Mouse (Mus musculus) skeletal muscle tissue, adult 2 months (tissue): ENCODE data around the gene Gria3.

Experiments used
- DNase-seq: peaks from one replicate; pipeline ENCODE4 v3.0.0-alpha.2; 2012; ENCODE audit warnings: low read depth, low spot score

The Gria3 gene

GRCm38 (mm10) chrX:41400058-41400904, at the start of gene Gria3:
TSS of gene Gria3 (plus strand) at chrX:41400854.
- DNase-seq, result no peak

GRCm38 (mm10) chrX:41387086-41387485, 13.6 kb upstream of the Gria3 start:
- DNase-seq, result no peak

DNA sequence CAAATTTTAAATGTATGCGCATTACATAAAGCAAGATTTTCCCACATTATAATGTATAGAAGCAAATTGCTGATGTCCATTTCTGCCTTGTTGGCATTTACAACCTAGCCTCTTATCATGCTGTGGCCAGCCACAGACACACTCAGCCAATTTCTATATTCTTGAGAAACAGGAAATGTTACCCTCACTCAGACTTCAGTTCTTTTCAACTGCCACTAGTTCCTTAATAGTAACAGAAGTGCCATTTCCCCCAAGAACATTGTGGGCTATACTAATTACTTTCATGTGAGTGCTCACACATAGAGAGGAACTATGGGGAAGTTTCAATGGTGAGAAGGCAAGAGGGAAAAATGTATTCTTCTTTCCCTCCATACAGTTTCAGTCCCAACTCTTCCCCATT, 11.6 kb upstream of the Gria3 start:
- no peak for DNase-seq

DNA sequence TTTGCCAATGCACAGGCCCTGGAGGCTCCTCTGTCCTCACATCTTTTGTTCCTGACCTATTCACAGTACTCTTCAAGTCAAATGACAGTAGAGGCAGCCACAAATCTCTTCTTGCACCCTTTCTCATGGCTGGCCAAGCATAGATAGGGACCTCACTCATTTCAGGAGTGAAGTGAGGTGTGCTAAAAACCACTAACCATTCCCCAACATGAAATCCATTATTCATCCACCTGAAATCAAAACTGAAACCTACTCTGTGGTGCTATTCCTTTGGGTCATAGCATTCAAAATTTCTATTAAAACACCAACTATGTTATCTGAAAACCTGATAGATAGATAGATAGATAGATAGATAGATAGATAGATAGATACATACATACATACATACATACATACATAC, 2.2 kb upstream of the Gria3 start:
- DNase-seq, result no peak

DNA sequence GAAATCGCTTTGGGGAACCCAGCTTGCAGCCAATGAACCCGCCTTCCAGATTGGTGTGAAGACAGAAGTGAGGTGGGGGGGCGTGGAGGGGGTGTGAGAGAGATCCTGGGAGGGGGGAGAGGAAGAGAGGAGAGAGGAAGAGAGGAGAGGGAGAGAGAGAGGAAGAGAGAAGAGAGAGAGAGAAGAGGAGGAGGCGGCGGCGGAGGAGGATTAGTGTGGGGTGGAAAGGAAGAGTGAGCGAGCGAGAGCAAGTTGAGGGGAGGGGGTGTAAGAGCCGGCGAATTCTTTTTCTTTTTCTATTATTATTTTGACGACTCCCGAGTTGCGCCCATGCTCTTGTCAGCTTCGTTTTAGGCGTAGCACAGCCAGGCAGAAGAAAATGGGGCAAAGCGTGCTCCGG, 532 bp downstream of the Gria3 start:
- DNase-seq, result no peak

DNA sequence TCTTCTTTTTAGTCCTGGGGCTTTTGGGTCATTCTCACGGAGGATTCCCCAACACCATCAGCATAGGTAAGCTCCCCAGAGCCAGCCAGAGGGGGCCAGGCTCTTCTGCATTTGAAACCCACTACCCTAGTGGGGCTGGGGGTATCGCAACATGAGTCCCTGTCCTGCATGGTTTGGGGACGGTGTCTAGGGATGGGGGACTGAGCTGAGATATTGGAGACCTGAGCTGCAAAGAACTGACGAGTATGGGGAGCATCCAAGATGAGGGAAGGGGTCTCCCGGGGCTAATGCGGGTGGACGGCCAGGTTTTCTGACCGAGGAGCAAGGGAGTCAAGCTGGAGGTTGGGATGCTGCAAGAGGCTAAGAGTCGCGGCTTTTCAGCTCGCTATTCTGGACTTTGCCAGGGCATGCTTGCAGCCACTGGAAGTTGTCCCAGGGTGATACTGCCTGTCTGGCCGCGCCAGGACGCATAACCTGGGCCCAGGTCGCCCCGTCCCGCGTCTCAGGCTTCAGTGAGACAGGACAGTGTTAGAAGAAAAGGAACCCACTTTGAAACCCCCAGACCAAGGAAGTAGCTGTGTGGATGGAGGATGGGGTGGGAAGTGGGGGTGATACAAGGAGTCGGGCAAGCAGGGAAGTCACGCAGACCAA, 1.1 kb downstream of the Gria3 start:
- no peak for DNase-seq

DNA sequence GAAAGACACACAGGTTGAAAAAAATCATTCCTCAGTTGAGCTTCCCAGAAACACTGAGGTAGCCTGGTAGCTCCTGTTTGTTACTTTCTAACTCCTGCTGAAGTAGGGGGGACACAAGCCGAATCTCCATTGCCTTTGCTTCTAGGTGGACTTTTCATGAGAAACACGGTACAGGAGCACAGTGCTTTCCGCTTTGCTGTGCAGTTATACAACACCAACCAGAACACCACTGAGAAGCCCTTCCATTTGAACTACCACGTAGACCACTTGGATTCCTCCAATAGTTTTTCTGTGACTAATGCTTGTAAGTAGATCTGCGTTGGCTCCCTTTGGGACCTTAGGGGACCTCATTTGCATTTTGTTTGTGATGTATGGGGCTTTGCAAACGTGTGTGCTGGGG, 2.0 kb downstream of the Gria3 start:
- DNase-seq, result no peak

- DNase-seq, result no peak
Observed at GRCm38 (mm10) chrX:41406288-41406687, 5.6 kb downstream of the Gria3 start.

DNA sequence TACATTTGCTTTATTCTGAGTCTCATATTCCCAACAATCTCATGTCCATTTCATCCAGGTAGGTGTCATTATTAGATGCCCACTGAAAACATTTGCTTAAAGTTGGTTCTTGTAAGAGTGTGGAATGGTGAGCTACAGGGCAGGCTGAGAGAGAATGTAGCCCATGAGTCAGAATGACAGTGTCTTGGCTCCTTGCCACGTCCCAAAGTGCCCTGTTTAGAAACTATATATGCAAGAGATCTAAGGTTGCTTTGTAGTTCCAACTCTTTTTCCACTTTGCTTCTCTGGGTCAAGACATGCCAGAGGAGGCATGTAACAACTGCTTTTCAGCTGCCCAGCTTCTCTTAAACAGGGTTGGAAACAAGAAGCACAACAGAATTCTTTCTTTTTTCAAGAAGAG, 9.1 kb downstream of the Gria3 start:
- DNase-seq, result no peak

GRCm38 (mm10) chrX:41425651-41426050, 25.0 kb downstream of the Gria3 start:
- no peak for DNase-seq

DNA sequence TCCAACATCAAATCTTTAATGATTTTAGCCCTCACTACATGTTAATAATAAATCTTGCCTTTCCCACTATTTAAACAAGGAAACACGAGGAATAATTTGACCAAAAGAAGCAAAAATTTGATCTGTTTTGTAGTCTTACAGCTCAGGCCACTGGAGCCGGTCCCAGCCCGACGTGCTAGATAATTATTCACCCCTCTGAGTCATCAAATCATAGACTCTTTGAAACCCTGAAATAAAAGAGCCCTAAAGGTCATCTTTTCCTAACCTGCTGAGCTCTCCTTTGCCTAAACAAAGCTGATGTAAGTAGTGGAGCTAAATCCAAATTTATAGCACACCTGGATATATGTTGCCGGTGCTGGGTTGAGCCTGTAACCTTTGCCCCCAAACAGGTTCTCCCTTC, 27.4 kb downstream of the Gria3 start:
- DNase-seq, result no peak

- no peak for DNase-seq
Observed at GRCm38 (mm10) chrX:41435541-41435940, 34.9 kb downstream of the Gria3 start.

GRCm38 (mm10) chrX:41438841-41439240, 38.2 kb downstream of the Gria3 start:
- no peak for DNase-seq

- no peak for DNase-seq
Observed at GRCm38 (mm10) chrX:41448876-41449275, 48.2 kb downstream of the Gria3 start.

DNA sequence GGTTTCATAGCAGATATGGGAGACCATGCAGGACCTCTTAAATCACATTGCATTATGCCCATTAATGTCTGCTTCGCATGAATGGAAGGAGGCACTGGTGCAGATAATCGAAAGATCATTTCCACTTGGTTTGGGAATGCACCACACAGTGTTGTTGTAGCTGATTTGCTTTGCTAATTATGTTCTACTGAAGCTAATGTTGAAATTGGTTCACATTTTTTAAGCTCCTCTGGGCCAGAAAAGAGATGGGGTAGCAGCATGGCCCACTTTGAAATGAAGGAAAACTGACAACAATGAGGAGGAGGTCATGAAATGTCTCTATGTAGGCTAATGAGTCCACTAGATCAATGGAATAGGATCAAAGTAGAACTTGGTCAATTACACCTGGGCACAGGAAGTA, 76.8 kb downstream of the Gria3 start:
- no peak for DNase-seq

GRCm38 (mm10) chrX:41496528-41496927, 95.9 kb downstream of the Gria3 start:
- no peak for DNase-seq

DNA sequence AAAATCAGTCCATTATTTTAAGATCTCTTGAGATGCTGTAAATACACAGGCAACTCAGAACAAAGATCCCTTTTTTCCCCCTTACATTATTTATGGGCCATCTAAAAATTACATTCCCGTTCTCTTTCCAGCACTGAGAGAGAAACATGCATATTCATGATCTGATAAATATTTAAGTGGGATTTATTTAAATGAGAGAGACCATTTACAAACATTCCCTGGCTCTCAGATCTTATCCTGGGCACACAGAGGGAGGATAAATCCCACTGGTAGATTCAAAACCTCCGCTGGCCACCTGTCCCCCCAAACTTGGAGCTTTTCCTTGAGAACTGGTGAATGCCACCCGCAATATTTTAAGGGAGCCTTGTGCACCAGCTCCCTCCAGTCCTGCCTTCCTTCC, 104.7 kb downstream of the Gria3 start:
- no peak for DNase-seq

DNA sequence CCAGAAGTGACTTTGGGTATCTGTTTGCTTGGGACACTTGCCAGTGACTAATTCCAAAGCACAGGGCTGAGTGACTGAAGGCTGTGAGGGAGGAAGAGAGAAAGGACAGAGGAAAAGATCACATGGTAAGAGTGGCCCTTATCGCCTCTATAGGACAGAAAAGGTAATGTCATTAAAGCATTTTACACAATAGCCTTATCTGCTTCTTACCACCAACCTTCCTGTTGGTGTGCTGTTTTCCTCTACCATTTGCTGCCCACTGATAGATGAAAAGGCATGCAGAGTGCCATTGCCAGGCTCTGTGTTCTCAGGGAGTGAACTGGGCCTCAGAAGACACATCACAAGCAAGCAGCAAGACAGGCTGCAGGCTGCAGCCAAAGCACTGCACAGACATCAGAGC, 107.3 kb downstream of the Gria3 start:
- no peak for DNase-seq

DNA sequence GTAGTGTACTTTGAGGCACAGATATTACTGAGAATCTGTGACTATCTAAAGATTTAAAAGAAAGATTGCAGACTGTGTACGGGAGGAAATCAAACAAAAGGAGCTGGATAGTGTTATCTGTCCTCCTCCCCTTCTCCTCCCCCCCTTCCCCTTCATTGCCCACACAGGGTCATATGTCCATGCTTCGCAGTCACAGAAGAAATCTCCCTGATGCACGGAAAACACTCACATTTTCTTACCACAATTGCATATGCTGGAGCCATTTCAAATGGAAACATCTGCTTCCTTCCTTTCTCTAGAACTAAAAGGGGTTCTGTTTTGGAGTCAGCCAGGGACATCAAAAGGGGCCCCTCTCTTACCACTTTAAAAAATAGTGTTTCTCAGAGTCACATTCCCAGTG, 114.3 kb downstream of the Gria3 start:
- no peak for DNase-seq

DNA sequence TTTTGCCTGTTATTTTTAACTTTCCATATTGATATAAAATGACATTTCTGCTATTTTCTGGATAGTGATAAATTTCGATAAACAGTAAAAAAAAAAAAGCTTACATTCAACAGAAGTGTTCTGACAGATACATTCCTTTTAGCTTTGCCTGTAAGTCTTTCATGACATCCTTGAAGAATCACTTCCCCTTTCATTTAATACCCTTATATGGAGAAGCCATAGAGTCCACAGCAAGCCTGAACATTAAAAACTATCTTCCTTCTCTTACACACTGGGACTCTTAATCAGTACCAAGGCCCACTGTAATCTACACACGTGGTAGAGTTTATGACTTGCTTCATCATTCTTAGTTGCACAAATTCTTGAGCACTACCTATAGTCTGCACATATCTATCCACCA, 131.9 kb downstream of the Gria3 start:
- DNase-seq, result no peak

DNA sequence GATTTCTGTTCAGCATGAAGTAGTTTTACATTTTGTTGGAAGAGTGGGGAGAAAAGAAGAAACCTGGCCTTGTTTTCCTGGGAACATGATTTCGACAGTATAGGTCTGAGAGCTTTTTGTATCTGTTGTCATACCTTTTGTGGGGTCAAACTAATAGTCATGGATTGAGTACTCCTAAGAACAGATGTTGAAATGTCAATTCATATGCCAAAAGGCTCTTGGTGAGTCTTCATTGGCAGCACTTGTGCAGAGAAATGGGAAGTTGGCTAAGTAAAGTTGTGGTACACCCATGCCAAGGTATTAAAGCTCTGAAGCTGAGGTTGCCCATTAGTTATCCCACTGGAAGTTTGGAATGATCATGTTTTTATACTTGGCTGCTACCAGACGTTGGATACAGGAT, 135.2 kb downstream of the Gria3 start:
- DNase-seq, result no peak

GRCm38 (mm10) chrX:41562296-41563060, 161.8 kb downstream of the Gria3 start:
- no peak for DNase-seq

DNA sequence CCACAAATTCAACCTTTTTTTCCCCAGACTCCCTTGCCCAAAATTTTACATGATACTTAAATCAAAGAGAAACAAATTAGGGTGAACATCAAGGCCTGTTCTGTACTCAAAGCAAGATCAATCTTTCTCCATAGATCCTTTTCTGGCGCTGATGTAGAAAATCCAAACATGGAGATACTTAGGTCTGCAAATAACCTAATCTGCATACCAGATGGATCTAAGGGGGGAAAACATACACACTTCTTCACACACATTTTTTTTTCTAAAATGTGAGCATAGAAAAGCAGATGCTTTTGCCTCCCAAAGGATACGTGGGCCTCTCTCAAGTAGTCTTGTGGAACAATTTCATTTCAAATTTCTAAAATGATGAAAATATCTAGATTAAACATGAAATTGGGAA, 164.2 kb downstream of the Gria3 start:
- DNase-seq, result no peak
